Mouse (Mus musculus): ENCODE results near the gene Fbxl2.

DNA sequence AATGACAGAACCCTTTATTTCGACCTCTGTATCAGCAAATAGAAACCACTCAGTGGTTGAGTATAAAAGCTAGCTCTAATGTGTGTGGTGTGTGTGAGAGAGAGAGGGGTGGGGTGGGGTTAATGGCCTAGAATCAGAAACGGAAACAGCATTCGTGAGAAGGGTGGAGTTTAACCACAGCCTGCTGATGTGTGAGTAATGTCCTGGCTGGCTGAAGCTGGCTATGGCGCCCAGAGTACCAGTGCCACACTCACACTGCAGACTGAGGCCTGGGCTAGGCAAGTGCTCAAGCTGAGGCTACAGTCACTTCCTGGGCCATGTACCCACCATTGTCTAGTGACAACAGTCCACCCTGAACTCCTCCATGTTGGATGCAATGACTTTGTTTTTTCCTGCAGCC is 29.6 kb downstream of the Fbxl2 start:
- TF ChIP-seq POLR2A (IDR thresholded peaks at IDR 0.05; ENCODE audit: low read depth, low read length): no peak
- no peak for TF ChIP-seq MYC (IDR thresholded peaks at IDR 0.05; ENCODE audit: low read depth, low read length)
- no peak for TF ChIP-seq SIN3A (IDR thresholded peaks at IDR 0.05; ENCODE audit: low read length)
- TF ChIP-seq CTCF (conservative IDR thresholded peaks at IDR 0.05 in 1 of 2, IDR thresholded peaks at IDR 0.05 in 1 of 2; ENCODE audit: low read depth in 2 of 2, low read length in 2 of 2): no peak
- no peak for TF ChIP-seq CHD1 (IDR thresholded peaks at IDR 0.05; ENCODE audit: low read depth, low read length)
- TF ChIP-seq MAZ (IDR thresholded peaks at IDR 0.05; ENCODE audit: low read depth, low read length): no peak
- TF ChIP-seq ZKSCAN1 (IDR thresholded peaks at IDR 0.05; ENCODE audit: borderline replicate concordance, low read depth, low read length): no peak
- TF ChIP-seq EP300 (IDR thresholded peaks at IDR 0.05; ENCODE audit: low read length): no peak
- TF ChIP-seq ETS1 (conservative IDR thresholded peaks at IDR 0.05; ENCODE audit: low read depth, low read length): no peak
- no peak for TF ChIP-seq ZMIZ1 (IDR thresholded peaks at IDR 0.05; ENCODE audit: low read depth, low read length)
- TF ChIP-seq NELFE (IDR thresholded peaks at IDR 0.05; ENCODE audit: low read depth, low read length): no peak
- TF ChIP-seq MAX (IDR thresholded peaks at IDR 0.05; ENCODE audit: low read length): no peak
- no peak for TF ChIP-seq JUND (conservative IDR thresholded peaks at IDR 0.05; ENCODE audit: low read depth, low read length)
